Mouse (Mus musculus) midbrain, embryonic 14.5 days (tissue): ENCODE results near the gene Sema4b. TPM values are rescaled to one million over a fixed set of nuclear protein-coding genes. Genes with fewer than 3 reads are reported as not detected.

Experiments used
- ATAC-seq: fragments of 200-750 bp; cut with Nextera tagmentation; 2 replicates; pipeline ENCODE4 v1.8.0; 2017; ENCODE audit warnings: moderate number of reproducible peaks, moderate library complexity; ENCODE audit not compliant: low FRiP score, low TSS enrichment
- DNase-seq: peaks from one replicate; pipeline ENCODE4 v3.0.0-alpha.2; 2015
- H3K27ac ChIP-seq: fragments of 300-500 bp; sonication (generic); replicated peaks from 2 replicates; pipeline ENCODE4 v1.5.1; 2014; ENCODE audit warnings: mild to moderate bottlenecking, low read depth, low read length, moderate library complexity
- H3K27me3 ChIP-seq: fragments of 300-500 bp; sonication (generic); 2 replicates; pipeline ENCODE4 v1.6.1; 2014; ENCODE audit warnings: low read length, control low read depth, mixed read lengths; ENCODE audit not compliant: control insufficient read depth, insufficient read depth
- H3K36me3 ChIP-seq: fragments of 300-500 bp; sonication (generic); 2 replicates; pipeline ENCODE4 v1.6.1; 2014; ENCODE audit warnings: low read length, control low read depth; ENCODE audit not compliant: control insufficient read depth, insufficient read depth
- H3K4me1 ChIP-seq: fragments of 300-500 bp; sonication (generic); 2 replicates; pipeline ENCODE4 v1.6.1; 2014; ENCODE audit warnings: mild to moderate bottlenecking, antibody characterized with exemption, low read length, control low read depth; ENCODE audit not compliant: control insufficient read depth, insufficient read depth
- H3K4me2 ChIP-seq: fragments of 300-500 bp; sonication (generic); 2 replicates; pipeline ENCODE4 v1.6.1; 2014; ENCODE audit warnings: mild to moderate bottlenecking, low read length, moderate library complexity
- H3K4me3 ChIP-seq: fragments of 300-500 bp; sonication (generic); replicated peaks from 2 replicates; pipeline ENCODE4 v1.5.1; 2014; ENCODE audit warnings: low read depth, low read length
- H3K9ac ChIP-seq: fragments of 300-500 bp; sonication (generic); replicated peaks from 2 replicates; pipeline ENCODE4 v1.6.1; 2014; ENCODE audit warnings: mild to moderate bottlenecking, low read length, moderate library complexity
- H3K9me3 ChIP-seq: fragments of 300-500 bp; sonication (generic); 2 replicates; pipeline ENCODE4 v1.6.1; 2016; ENCODE audit warnings: low read length, control low read depth, mixed read lengths; ENCODE audit not compliant: control insufficient read depth
- WGBS: fragments of 180-500 bp; shearing (Covaris S2); extraction: QIAGEN DNeasy Blood & Tissue Kit; methylation state at CpG from one replicate; pipeline ENCODE4 v1.1.7; 2014; 5-methylcytosine and 5-hydroxymethylcytosine counted together
- polyA plus RNA-seq: library from polyadenylated mRNA; unstranded; fragments of >200 nt; fragmentation: Nextera tagmentation; extraction: Ambion mirVana; gene quantifications from 2 replicates; pipeline ENCODE4 v1.2.1, GENCODE M21; 2014

Sema4b gene
- polyA plus RNA-seq, 1 experiment from 2014 or later: 19.8 TPM

GRCm38 (mm10) chr7:80230196-80230595 is 43.6 kb downstream of the Sema4b start:
- no peak for ATAC-seq
- Histone ChIP-seq H3K4me1 (peaks cover 17% of the 10 kb centered on the region; the same call in 1 of the 2 replicates), H3K27me3 (no peaks in the 10 kb centered on the region), H3K9me3 (no peaks in the 10 kb centered on the region), H3K27ac (no peak overlapping the region), H3K36me3 (peaks cover 22% of the 10 kb centered on the region), H3K9ac (no peak overlapping the region), H3K4me3 (no peak overlapping the region), H3K4me2 (no peak overlapping the region)
- no peak for DNase-seq
- WGBS: 38% methylated on average over 6 of the region's 6 CpGs

DNA sequence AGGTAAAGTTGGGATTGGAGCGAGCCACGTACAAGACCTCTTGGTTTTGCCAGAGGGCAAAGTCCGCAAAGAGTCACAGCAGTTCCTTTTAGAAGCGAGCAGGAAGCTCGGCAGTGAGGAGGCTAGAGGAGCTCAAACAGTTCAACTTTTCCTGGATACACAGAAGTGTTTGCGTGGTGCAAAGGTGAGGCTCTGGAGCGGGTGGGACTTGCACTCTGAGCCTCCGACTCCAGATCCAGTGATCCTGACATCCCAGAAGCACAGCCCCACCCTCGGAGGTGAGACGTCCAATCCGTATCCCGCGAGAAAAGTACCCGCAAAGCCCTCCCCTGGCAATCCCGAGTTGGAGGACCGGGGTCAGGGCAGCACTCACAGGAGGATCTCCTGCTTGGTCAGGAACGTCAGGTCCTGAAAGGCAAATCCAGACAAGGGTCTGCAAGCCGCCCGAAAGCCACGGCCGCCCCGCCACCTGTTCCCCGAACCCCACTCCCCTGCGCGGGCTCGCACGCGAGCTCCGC is 45.4 kb downstream of the Sema4b start:
- under 1% methylated on average over 29 of the region's 29 CpGs for WGBS
- H3K4me2 ChIP-seq: peak overlapping the region; percentile 93
- no peak for DNase-seq
- H3K27me3 ChIP-seq: no peaks in the 10 kb centered on the region
- H3K27ac ChIP-seq: no peak overlapping the region
- no peak; the same call in 1 of the 2 replicates for ATAC-seq
- H3K4me3 ChIP-seq: peak overlapping the region; percentile 71
- H3K4me1 ChIP-seq: peaks cover 17% of the 10 kb centered on the region; the same call in 1 of the 2 replicates
- H3K9ac ChIP-seq: peak overlapping the region; percentile 62
- H3K36me3 ChIP-seq: peaks cover 5% of the 10 kb centered on the region
- H3K9me3 ChIP-seq: no peaks in the 10 kb centered on the region

GRCm38 (mm10) chr7:80232489-80233029 is 45.9 kb downstream of the Sema4b start, which contains the start of the genes Cib1 and Gdpgp1:
TSS of gene Cib1 (minus strand) at chr7:80232813.
TSS of gene Gdpgp1 (plus strand) at chr7:80232865.
- WGBS: 0% methylated on average over 56 of the region's 56 CpGs
- DNase-seq (peak; percentile 99), ATAC-seq (peak; percentile 95)
- Histone ChIP-seq H3K36me3 (peaks cover under 1% of the 10 kb centered on the region; the same call in 1 of the 2 replicates), H3K27me3 (no peaks in the 10 kb centered on the region), H3K9ac (peak within 1 kb of the TSS; percentile 62), H3K27ac (peak within 1 kb of the TSS; percentile 57; the same call in 1 of the 2 replicates), H3K4me3 (peak within 1 kb of the TSS; percentile 71), H3K4me1 (peaks cover 17% of the 10 kb centered on the region; the same call in 1 of the 2 replicates), H3K9me3 (no peaks in the 10 kb centered on the region), H3K4me2 (peak within 1 kb of the TSS; percentile 93)

DNA sequence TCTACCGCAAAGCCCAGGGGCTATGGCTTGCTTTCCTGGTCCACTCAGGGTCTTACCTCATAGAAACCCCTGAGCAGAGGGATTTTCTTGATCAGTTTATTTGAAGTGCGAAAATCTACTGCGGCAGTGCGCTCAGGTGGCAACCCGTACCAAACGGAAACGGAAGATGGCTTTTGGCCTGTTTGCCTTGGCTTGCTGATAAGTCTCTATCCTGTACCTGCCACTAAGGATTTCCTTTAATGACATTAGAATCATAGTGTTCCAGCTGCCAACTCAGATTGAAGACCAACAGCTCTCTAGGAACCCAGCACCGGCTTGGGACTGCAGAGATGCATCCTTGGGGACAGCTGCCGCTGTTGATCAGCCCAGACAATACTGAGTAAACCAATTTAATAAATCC is 47.2 kb downstream of the Sema4b start:
- peaks cover 8% of the 10 kb centered on the region for H3K36me3 ChIP-seq
- H3K4me1 ChIP-seq: peaks cover 17% of the 10 kb centered on the region; the same call in 1 of the 2 replicates
- H3K4me2 ChIP-seq: peak overlapping the region; percentile 93
- H3K27ac ChIP-seq: no peak overlapping the region
- ATAC-seq: no peak
- H3K9ac ChIP-seq: no peak overlapping the region
- peak overlapping the region; percentile 71; the same call in 1 of the 2 replicates for H3K4me3 ChIP-seq
- WGBS: 66% methylated on average over 9 of the region's 9 CpGs
- H3K27me3 ChIP-seq: no peaks in the 10 kb centered on the region
- DNase-seq: no peak
- H3K9me3 ChIP-seq: no peaks in the 10 kb centered on the region

GRCm38 (mm10) chr7:80238542-80238941 is 51.9 kb downstream of the Sema4b start:
- no peak overlapping the region for H3K4me3 ChIP-seq
- H3K4me1 ChIP-seq: peaks cover 7% of the 10 kb centered on the region; the same call in 1 of the 2 replicates
- 91% methylated on average over 10 of the region's 10 CpGs for WGBS
- H3K36me3 ChIP-seq: peaks cover 19% of the 10 kb centered on the region
- no peaks in the 10 kb centered on the region for H3K27me3 ChIP-seq
- no peak overlapping the region for H3K4me2 ChIP-seq
- no peak for ATAC-seq
- H3K9me3 ChIP-seq: no peaks in the 10 kb centered on the region
- no peak for DNase-seq
- no peak overlapping the region for H3K27ac ChIP-seq
- no peak overlapping the region for H3K9ac ChIP-seq

- no peak overlapping the region for H3K27ac ChIP-seq
- ATAC-seq (no peak), DNase-seq (no peak)
- H3K4me2 ChIP-seq: no peak overlapping the region
- no peak overlapping the region for H3K4me3 ChIP-seq
- H3K9ac ChIP-seq: no peak overlapping the region
- H3K27me3 ChIP-seq: no peaks in the 10 kb centered on the region
- H3K36me3 ChIP-seq: peaks cover 19% of the 10 kb centered on the region
- H3K9me3 ChIP-seq: no peaks in the 10 kb centered on the region
- no peaks in the 10 kb centered on the region for H3K4me1 ChIP-seq
- whole genome bisulfite sequencing: 93% methylated on average over 4 of the region's 4 CpGs
Measured at GRCm38 (mm10) chr7:80241661-80242060, 55.0 kb downstream of the Sema4b start.

GRCm38 (mm10) chr7:80244851-80245250 is 58.2 kb downstream of the Sema4b start:
- Histone ChIP-seq H3K4me1 (no peaks in the 10 kb centered on the region), H3K27ac (no peak overlapping the region), H3K27me3 (no peaks in the 10 kb centered on the region), H3K4me3 (no peak overlapping the region), H3K9ac (no peak overlapping the region), H3K36me3 (0 out of 2 replicates have a peak, but pooled peaks cover 4% of the 10 kb centered on the region), H3K4me2 (no peak overlapping the region), H3K9me3 (no peaks in the 10 kb centered on the region)
- no peak for ATAC-seq
- 96% methylated on average over 4 of the region's 4 CpGs for WGBS
- no peak for DNase-seq

- Histone ChIP-seq H3K27me3 (no peaks in the 10 kb centered on the region), H3K4me2 (peak within 1 kb of the TSS; percentile 60), H3K9ac (peak within 1 kb of the TSS; percentile 72), H3K9me3 (no peaks in the 10 kb centered on the region), H3K4me1 (no peaks in the 10 kb centered on the region), H3K4me3 (peak within 1 kb of the TSS; percentile 55), H3K27ac (peak within 1 kb of the TSS; percentile 90), H3K36me3 (0 out of 2 replicates have a peak, but pooled peaks cover 1% of the 10 kb centered on the region)
- under 1% methylated on average over 48 of the region's 48 CpGs for WGBS
- ATAC-seq (peak; percentile 99), DNase-seq (peak; percentile 99)
Measured at GRCm38 (mm10) chr7:80246148-80246721, 59.6 kb downstream of the Sema4b start, which contains the start of gene Ttll13. TSS of gene Ttll13 (plus strand) at chr7:80246376.
